Mouse (Mus musculus) olfactory bulb, adult 2 months (tissue): ENCODE measurements around the gene Zdhhc4. TPM values are rescaled to one million over a fixed set of nuclear protein-coding genes. Genes with fewer than 3 reads are reported as not detected.

Experiments used
- H3K27ac ChIP-seq: fragments of 200-500 bp; 2 replicates; pipeline ENCODE4 v1.5.1; 2012; ENCODE audit warnings: low read depth, low read length; ENCODE audit not compliant: insufficient read depth
- H3K4me1 ChIP-seq: fragments of 200-500 bp; 2 replicates; pipeline ENCODE4 v1.6.1; 2012; ENCODE audit warnings: low read length; ENCODE audit not compliant: control insufficient read depth, insufficient read depth
- H3K4me3 ChIP-seq: fragments of 200-500 bp; 2 replicates; pipeline ENCODE4 v1.5.1; 2012; ENCODE audit warnings: mild to moderate bottlenecking, low read depth, low read length, moderate library complexity; ENCODE audit not compliant: insufficient read depth
- CTCF ChIP-seq: fragments of 200-500 bp; IDR thresholded peaks from 2 replicates; pipeline ENCODE4 v1.5.1; 2012; ENCODE audit warnings: low read depth, mild to moderate bottlenecking, low read length, moderate library complexity; ENCODE audit not compliant: insufficient read depth
- POLR2A ChIP-seq: fragments of 200-500 bp; IDR thresholded peaks from 2 replicates; pipeline ENCODE4 v1.6.1; 2012; ENCODE audit warnings: mild to moderate bottlenecking, low read depth, low read length, moderate library complexity; ENCODE audit not compliant: insufficient read depth
- WGBS: fragments of 180-500 bp; shearing (Covaris S2); methylation state at CpG from one replicate; pipeline ENCODE4 v1.1.7; 2018; 5-methylcytosine and 5-hydroxymethylcytosine counted together
- polyA plus RNA-seq: library from polyadenylated mRNA; stranded (reverse); fragments of >200 nt; gene quantifications from 2 replicates; pipeline ENCODE4 v1.2.4, GENCODE M21; 2012; ENCODE audit warnings: low replicate concordance; ENCODE audit not compliant: missing spikeins, insufficient read depth, insufficient read length

Zdhhc4 gene
- polyA plus RNA-seq, 1 experiment: not detected

- Histone ChIP-seq H3K27ac (no peak within 1 kb of the TSS), H3K4me1 (peaks cover 15% of the 10 kb centered on the region), H3K4me3 (peak within 1 kb of the TSS; percentile 50)
- TF ChIP-seq CTCF (no peak), POLR2A (no peak)
- 1% methylated on average over 26 of the region's 38 CpGs for WGBS
Measured at GRCm38 (mm10) chr5:143293404-143293803, 35.7 kb downstream of the Zdhhc4 start, which contains the start of gene Zfp853. Gene Zfp853, minus strand, starts transcription at chr5:143293623.

GRCm38 (mm10) chr5:143292879-143293278 lies 36.2 kb downstream of the Zdhhc4 start:
- Histone ChIP-seq H3K4me3 (peak overlapping the region; percentile 50), H3K27ac (no peak overlapping the region), H3K4me1 (peaks cover 15% of the 10 kb centered on the region)
- no peak for TF ChIP-seq POLR2A
- TF ChIP-seq CTCF: no peak
- 5% methylated on average over 19 of the region's 19 CpGs for WGBS

GRCm38 (mm10) chr5:143289299-143289698 lies 39.8 kb downstream of the Zdhhc4 start:
- TF ChIP-seq CTCF: no peak
- TF ChIP-seq POLR2A: no peak
- WGBS: 82% methylated on average over 9 of the region's 9 CpGs
- peaks cover 16% of the 10 kb centered on the region for H3K4me1 ChIP-seq

GRCm38 (mm10) chr5:143288378-143288911 lies 40.6 kb downstream of the Zdhhc4 start:
- Histone ChIP-seq H3K4me3 (no peak overlapping the region), H3K4me1 (peaks cover 11% of the 10 kb centered on the region), H3K27ac (no peak overlapping the region)
- WGBS: 60% methylated on average over 9 of the region's 9 CpGs
- TF ChIP-seq CTCF (no peak), POLR2A (no peak)

More at GRCm38 (mm10) chr5:143289299-143289698, 39.8 kb downstream of the Zdhhc4 start:
- Histone ChIP-seq H3K27ac (no peak overlapping the region), H3K4me3 (no peak overlapping the region)

- H3K4me3 ChIP-seq: peak overlapping the region; percentile 4; the same call in 1 of the 2 replicates
- 40% methylated on average over 48 of the region's 48 CpGs for WGBS
- peaks cover 7% of the 10 kb centered on the region for H3K4me1 ChIP-seq
- no peak overlapping the region for H3K27ac ChIP-seq
- TF ChIP-seq POLR2A: no peak
- no peak for TF ChIP-seq CTCF
Measured at GRCm38 (mm10) chr5:143287774-143288328, 41.2 kb downstream of the Zdhhc4 start.

- TF ChIP-seq CTCF (no peak), POLR2A (no peak)
- 55% methylated on average over 6 of the region's 6 CpGs for WGBS
- no peak overlapping the region for H3K27ac ChIP-seq
- H3K4me3 ChIP-seq: no peak overlapping the region
- H3K4me1 ChIP-seq: peaks cover 2% of the 10 kb centered on the region; the same call in 1 of the 2 replicates
Measured at GRCm38 (mm10) chr5:143284762-143285161, 44.3 kb downstream of the Zdhhc4 start.

- TF ChIP-seq POLR2A: no peak
- TF ChIP-seq CTCF: no peak
- no peak overlapping the region for H3K27ac ChIP-seq
- WGBS: 48% methylated on average over 10 of the region's 10 CpGs
- no peak overlapping the region for H3K4me3 ChIP-seq
- no peaks in the 10 kb centered on the region for H3K4me1 ChIP-seq
Measured at GRCm38 (mm10) chr5:143279247-143279646, 49.8 kb downstream of the Zdhhc4 start.

GRCm38 (mm10) chr5:143275761-143276160 lies 53.3 kb downstream of the Zdhhc4 start:
- WGBS: 47% methylated on average over 5 of the region's 5 CpGs
- Histone ChIP-seq H3K27ac (no peak overlapping the region), H3K4me3 (no peak overlapping the region), H3K4me1 (peaks cover 10% of the 10 kb centered on the region)
- no peak for TF ChIP-seq CTCF
- no peak for TF ChIP-seq POLR2A

- Histone ChIP-seq H3K27ac (no peak overlapping the region), H3K4me3 (no peak overlapping the region), H3K4me1 (peaks cover 18% of the 10 kb centered on the region)
- TF ChIP-seq CTCF (no peak), POLR2A (no peak)
- 84% methylated on average over 16 of the region's 16 CpGs for whole genome bisulfite sequencing
Measured at GRCm38 (mm10) chr5:143272540-143273330, 56.3 kb downstream of the Zdhhc4 start.
